Mouse (Mus musculus): Measurements from ENCODE around the gene Tgfbr2. TPM values are rescaled to one million over a fixed set of nuclear protein-coding genes. Genes with fewer than 3 reads are reported as not detected.

The Tgfbr2 gene
- polyA plus RNA-seq, 1 experiment from 2014 or later = 9.2 TPM

DNA sequence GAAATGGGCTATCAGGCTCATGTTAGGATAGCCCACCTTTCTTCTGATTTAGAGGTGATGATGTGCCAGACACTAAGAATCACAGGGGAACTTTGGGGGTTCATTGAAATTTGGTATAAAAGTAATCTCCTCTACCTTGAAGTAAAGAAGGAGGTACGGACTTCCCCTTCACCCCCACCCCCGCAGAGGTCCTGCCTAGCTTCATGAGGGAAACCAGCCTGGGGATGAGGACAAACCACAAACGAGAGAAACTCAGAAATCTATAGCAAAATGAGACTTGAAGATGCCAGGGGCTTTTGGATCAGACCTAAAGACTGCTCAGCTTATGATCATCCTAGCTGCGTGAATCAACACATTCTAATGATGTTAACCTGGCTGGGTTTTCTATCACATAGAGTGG, 14.7 kb upstream of the Tgfbr2 start:
- Histone ChIP-seq H3K36me3 (replicated peaks) (no peaks in the 10 kb centered on the region), H3K4me3 (no peak overlapping the region), H3K27me3 (replicated peaks; ENCODE audit: low read depth, poor library complexity, severe bottlenecking) (no peaks in the 10 kb centered on the region), H3K27ac (replicated peaks) (no peak overlapping the region), H3K9me3 (no peaks in the 10 kb centered on the region), H3K4me1 (no peaks in the 10 kb centered on the region)
- DNase-seq (ENCODE audit: low spot score) = no peak
- WGBS = 92% methylated on average over 4 of the region's 4 CpGs

GRCm38 (mm10) chr9:116188952-116189666, 13.9 kb upstream of the Tgfbr2 start:
- 94% methylated on average over 15 of the region's 15 CpGs for WGBS
- no peak for DNase-seq (ENCODE audit: low spot score)
- no peaks in the 10 kb centered on the region for H3K4me1 ChIP-seq
- no peaks in the 10 kb centered on the region for H3K9me3 ChIP-seq
- no peaks in the 10 kb centered on the region for H3K36me3 ChIP-seq (replicated peaks)
- H3K27ac ChIP-seq (replicated peaks) = no peak overlapping the region
- H3K27me3 ChIP-seq (replicated peaks; ENCODE audit: low read depth, poor library complexity, severe bottlenecking) = no peaks in the 10 kb centered on the region
- H3K4me3 ChIP-seq = no peak overlapping the region

DNA sequence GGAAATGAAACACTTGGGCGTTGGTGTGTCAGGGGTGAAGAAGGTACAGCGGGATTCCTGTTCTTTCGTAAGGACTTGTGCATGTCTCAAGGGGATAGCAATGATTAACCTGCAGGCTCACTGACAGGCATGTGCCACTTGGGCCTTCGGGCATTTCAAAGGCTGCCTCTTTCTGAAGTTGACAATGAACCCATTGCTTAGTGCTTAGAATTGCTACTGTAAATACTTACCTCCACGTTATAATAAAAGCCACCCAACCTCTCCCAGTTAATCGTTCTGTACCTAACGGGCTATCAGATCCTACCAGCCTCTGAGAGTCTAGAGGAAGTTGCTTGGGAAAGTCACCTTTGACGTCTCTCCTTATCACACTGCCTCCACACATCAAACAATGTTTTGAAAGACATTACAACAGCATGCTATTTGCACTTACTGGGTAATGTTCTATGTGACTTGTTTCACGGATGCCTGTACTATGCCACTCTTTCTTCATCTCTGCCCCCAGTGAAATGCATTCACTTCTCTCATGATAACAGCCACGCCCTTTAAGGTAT, 12.1 kb upstream of the Tgfbr2 start:
- no peaks in the 10 kb centered on the region for H3K36me3 ChIP-seq (replicated peaks)
- DNase-seq (ENCODE audit: low spot score) = no peak
- H3K27me3 ChIP-seq (replicated peaks; ENCODE audit: low read depth, poor library complexity, severe bottlenecking) = no peaks in the 10 kb centered on the region
- WGBS = 85% methylated on average over 10 of the region's 10 CpGs
- H3K9me3 ChIP-seq = no peaks in the 10 kb centered on the region
- no peak overlapping the region for H3K27ac ChIP-seq (replicated peaks)
- no peak overlapping the region for H3K4me3 ChIP-seq
- no peaks in the 10 kb centered on the region for H3K4me1 ChIP-seq

DNA sequence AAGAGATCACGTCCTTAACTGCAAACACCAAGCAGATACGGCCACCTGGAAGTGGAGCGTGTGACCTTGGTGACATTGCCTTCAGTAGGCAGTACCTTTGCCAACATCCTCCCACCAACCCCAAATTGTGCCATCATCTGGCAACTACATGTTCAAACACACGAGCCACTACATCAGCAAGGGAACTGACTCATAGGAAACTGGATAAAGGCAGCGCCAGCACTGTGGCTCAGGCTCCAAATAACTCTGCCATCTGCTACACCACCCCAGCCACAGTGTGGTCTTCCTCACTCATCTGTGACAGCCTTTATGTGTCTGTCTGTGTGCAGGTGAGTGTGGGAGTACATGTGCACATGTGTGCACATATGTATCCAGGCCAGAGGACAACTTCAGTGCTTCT, 9.7 kb upstream of the Tgfbr2 start:
- no peak for DNase-seq (ENCODE audit: low spot score)
- Histone ChIP-seq H3K27me3 (replicated peaks; ENCODE audit: low read depth, poor library complexity, severe bottlenecking) (no peaks in the 10 kb centered on the region), H3K4me1 (no peaks in the 10 kb centered on the region), H3K9me3 (no peaks in the 10 kb centered on the region), H3K36me3 (replicated peaks) (no peaks in the 10 kb centered on the region), H3K4me3 (no peak overlapping the region), H3K27ac (replicated peaks) (no peak overlapping the region)
- WGBS = 91% methylated on average over 5 of the region's 5 CpGs

DNA sequence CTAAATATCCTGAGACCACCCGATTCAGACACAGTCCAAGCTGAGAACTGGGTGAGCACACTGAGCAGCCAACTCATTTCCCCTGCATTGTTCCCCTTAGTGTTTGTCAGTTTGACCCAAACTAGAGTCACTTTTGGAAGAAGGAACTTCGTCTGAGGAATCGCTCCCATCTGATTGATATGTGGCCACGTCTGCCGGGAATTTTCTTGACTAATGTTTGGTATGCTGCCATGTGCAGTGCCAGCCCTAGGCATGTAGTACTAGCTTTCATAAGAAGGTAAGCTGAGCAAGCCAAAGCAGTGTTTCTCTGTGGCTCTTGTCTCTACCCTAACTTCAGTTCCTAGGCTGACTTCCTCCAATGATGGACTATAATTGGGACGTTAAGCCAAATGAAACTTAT, 7.9 kb upstream of the Tgfbr2 start:
- Histone ChIP-seq H3K27ac (replicated peaks) (no peak overlapping the region), H3K27me3 (replicated peaks; ENCODE audit: low read depth, poor library complexity, severe bottlenecking) (no peaks in the 10 kb centered on the region), H3K4me1 (no peaks in the 10 kb centered on the region), H3K36me3 (replicated peaks) (no peaks in the 10 kb centered on the region), H3K4me3 (no peak overlapping the region), H3K9me3 (no peaks in the 10 kb centered on the region)
- WGBS = 92% methylated on average over 6 of the region's 6 CpGs
- no peak for DNase-seq (ENCODE audit: low spot score)

GRCm38 (mm10) chr9:116181608-116182007, 6.4 kb upstream of the Tgfbr2 start:
- H3K27ac ChIP-seq (replicated peaks) = no peak overlapping the region
- no peaks in the 10 kb centered on the region for H3K4me1 ChIP-seq
- H3K9me3 ChIP-seq = no peaks in the 10 kb centered on the region
- 92% methylated on average over 5 of the region's 5 CpGs for WGBS
- 0 out of 2 replicates have a peak, but pooled peaks cover 5% of the 10 kb centered on the region for H3K27me3 ChIP-seq (replicated peaks; ENCODE audit: low read depth, poor library complexity, severe bottlenecking)
- H3K4me3 ChIP-seq = no peak overlapping the region
- no peaks in the 10 kb centered on the region for H3K36me3 ChIP-seq (replicated peaks)
- DNase-seq (ENCODE audit: low spot score) = no peak

DNA sequence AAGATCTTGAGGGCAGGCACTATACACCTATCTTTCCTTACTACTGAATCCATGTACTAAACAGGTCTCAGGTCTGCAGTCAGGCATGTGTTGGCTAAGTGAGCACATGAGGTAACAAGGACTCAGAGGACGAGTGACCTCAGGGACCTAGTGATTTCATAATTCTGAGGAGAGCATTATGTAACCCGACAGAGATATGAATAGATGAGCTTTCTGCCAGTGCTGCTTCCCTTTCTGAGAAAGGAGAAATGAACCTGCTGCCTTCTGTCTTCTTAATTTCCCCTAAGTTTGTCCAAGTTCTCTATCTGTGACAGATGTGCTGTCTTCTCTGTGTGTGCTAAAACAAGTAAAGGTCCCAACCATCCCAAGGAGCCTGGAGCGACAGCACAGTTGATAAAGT, 3.0 kb upstream of the Tgfbr2 start:
- Histone ChIP-seq H3K4me1 (peaks cover 22% of the 10 kb centered on the region), H3K27me3 (replicated peaks; ENCODE audit: low read depth, poor library complexity, severe bottlenecking) (peaks cover 17% of the 10 kb centered on the region), H3K27ac (replicated peaks) (no peak overlapping the region), H3K36me3 (replicated peaks) (no peaks in the 10 kb centered on the region), H3K4me3 (no peak overlapping the region), H3K9me3 (no peaks in the 10 kb centered on the region)
- WGBS = 85% methylated on average over 3 of the region's 3 CpGs
- DNase-seq (ENCODE audit: low spot score) = no peak

DNA sequence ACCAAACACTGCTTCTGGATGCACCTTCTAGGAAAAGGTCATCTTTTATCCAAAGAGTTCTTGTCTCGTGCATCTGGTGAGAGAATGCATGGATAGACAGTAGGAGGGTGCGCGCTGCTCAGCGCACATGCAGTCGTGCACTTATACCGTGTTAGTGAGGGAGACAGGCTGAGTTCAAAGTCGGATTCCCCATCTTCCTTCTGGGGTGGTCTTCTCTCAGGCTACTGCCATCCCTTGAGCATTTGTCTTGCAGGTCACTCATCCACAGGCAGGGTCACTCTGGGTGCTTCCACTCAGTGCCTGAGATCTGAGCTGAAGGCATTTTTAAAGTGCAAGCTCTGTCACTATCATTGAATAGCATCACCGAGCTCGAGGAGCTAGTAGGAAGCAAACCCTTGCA, 1.9 kb upstream of the Tgfbr2 start:
- Histone ChIP-seq H3K4me1 (peaks cover 24% of the 10 kb centered on the region), H3K27ac (replicated peaks) (no peak overlapping the region), H3K9me3 (no peaks in the 10 kb centered on the region), H3K27me3 (replicated peaks; ENCODE audit: low read depth, poor library complexity, severe bottlenecking) (peaks cover 17% of the 10 kb centered on the region), H3K36me3 (replicated peaks) (no peaks in the 10 kb centered on the region), H3K4me3 (no peak overlapping the region)
- WGBS = 92% methylated on average over 9 of the region's 9 CpGs
- no peak for DNase-seq (ENCODE audit: low spot score)

- peak overlapping the region; percentile 94 for H3K27ac ChIP-seq (replicated peaks)
- peak; percentile 20 for DNase-seq (ENCODE audit: low spot score)
Measured at GRCm38 (mm10) chr9:116175488-116176115, 442 bp upstream of the Tgfbr2 start.

GRCm38 (mm10) chr9:116173473-116174170, 1.5 kb downstream of the Tgfbr2 start:
- H3K36me3 ChIP-seq (replicated peaks) = no peaks in the 10 kb centered on the region
- H3K4me3 ChIP-seq = peak overlapping the region; percentile 88
- no peaks in the 10 kb centered on the region for H3K9me3 ChIP-seq
- H3K27me3 ChIP-seq (replicated peaks; ENCODE audit: low read depth, poor library complexity, severe bottlenecking) = peaks cover 17% of the 10 kb centered on the region
- DNase-seq (ENCODE audit: low spot score) = no peak
- 88% methylated on average over 16 of the region's 16 CpGs for WGBS
- H3K27ac ChIP-seq (replicated peaks) = no peak overlapping the region
- peaks cover 44% of the 10 kb centered on the region for H3K4me1 ChIP-seq

More at GRCm38 (mm10) chr9:116175488-116176115, 442 bp upstream of the Tgfbr2 start:
- whole genome bisulfite sequencing = 7% methylated on average over 16 of the region's 16 CpGs
- Histone ChIP-seq H3K36me3 (replicated peaks) (no peaks in the 10 kb centered on the region), H3K9me3 (no peaks in the 10 kb centered on the region), H3K4me3 (peak overlapping the region; percentile 88), H3K4me1 (peaks cover 28% of the 10 kb centered on the region), H3K27me3 (replicated peaks; ENCODE audit: low read depth, poor library complexity, severe bottlenecking) (peaks cover 17% of the 10 kb centered on the region)

DNA sequence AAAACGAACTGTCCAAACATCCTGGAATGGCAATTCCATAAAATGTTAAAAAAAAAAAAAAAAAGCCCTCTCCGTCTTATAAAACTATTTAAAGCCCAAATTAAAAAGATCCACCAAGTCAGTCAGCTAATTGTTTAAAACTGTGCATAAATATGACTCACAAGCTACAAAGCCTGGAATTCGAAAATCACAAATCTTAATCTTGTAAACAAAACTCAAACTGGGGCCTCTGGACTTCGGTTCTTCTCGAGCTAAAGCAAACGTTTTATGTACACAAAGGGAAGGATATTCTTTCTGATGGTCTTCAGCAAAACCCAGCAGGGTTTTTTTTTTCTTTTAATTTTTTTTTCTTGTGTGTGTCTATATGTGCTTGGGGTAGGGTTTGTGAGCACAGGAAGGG, 2.1 kb downstream of the Tgfbr2 start:
- no peak for DNase-seq (ENCODE audit: low spot score)
- peaks cover 17% of the 10 kb centered on the region for H3K27me3 ChIP-seq (replicated peaks; ENCODE audit: low read depth, poor library complexity, severe bottlenecking)
- 78% methylated on average over 6 of the region's 6 CpGs for WGBS
- no peaks in the 10 kb centered on the region for H3K9me3 ChIP-seq
- no peak overlapping the region for H3K27ac ChIP-seq (replicated peaks)
- no peaks in the 10 kb centered on the region for H3K36me3 ChIP-seq (replicated peaks)
- H3K4me3 ChIP-seq = peak overlapping the region; percentile 88; the same call in 1 of the 2 replicates
- peaks cover 44% of the 10 kb centered on the region for H3K4me1 ChIP-seq

DNA sequence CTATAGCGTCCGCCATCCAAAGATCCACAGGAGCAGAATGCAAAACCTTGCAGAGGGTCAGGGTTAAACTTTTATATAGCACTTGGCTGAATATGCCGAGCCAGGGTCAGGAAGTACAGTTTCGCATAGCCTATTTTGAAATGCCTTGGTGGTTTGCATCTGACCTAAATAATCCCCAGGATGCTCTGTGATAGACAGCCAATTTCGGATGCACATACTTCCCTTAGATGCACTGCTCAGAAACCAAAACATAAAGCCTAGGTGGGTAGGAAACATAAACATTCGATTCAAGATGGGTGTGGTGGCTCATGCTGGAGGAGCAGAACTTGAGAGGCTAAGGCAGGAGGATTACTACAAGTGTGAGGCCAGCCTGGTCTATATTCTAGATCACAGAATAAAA, 6.1 kb downstream of the Tgfbr2 start:
- H3K9me3 ChIP-seq = no peaks in the 10 kb centered on the region
- DNase-seq (ENCODE audit: low spot score) = no peak
- WGBS = 80% methylated on average over 6 of the region's 6 CpGs

More for the DNA sequence above, 6.1 kb downstream of the Tgfbr2 start:
- peaks cover 7% of the 10 kb centered on the region for H3K27me3 ChIP-seq (replicated peaks; ENCODE audit: low read depth, poor library complexity, severe bottlenecking)
- no peak overlapping the region for H3K27ac ChIP-seq (replicated peaks)
- H3K36me3 ChIP-seq (replicated peaks) = no peaks in the 10 kb centered on the region
- no peak overlapping the region for H3K4me3 ChIP-seq
- peaks cover 35% of the 10 kb centered on the region for H3K4me1 ChIP-seq
